Mouse (Mus musculus): ENCODE data around the gene Svop.

DNA sequence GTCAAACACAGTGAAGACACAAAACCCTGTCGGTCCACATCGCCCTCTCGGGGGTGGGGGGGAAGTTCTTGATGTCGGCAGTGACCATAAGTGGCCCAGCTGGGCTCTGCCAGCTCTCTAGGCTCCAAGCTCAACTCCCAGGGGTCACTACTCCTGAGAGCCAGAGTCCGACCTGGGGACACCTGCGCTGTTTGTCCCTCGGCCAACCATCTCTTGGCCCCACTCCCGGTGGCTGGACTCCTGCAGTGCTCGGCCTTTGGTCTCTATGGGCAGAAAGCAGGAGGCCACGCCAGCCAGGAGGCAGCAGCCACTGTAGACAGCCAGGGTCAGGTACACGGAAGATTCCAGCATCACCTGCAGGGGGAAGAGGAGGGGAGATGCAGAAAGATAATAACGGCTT lies 63.3 kb downstream of the Svop start:
- no peak for TF ChIP-seq CTCF (IDR thresholded peaks at IDR 0.05; ENCODE audit: borderline replicate concordance, extremely low read depth, insufficient read depth, insufficient read length)
- TF ChIP-seq POLR2A (IDR thresholded peaks at IDR 0.05; ENCODE audit: borderline replicate concordance, extremely low read depth, insufficient read depth, insufficient read length, poor library complexity, severe bottlenecking), result no peak
